Mouse (Mus musculus): ENCODE data around the gene Rps24. TPM values are rescaled to one million over a fixed set of nuclear protein-coding genes. Genes with fewer than 3 reads are reported as not detected.

Rps24 gene
- polyA plus RNA-seq, 1 experiment from 2014 or later = 597 TPM

Other genes with a start within 250 kb of the Rps24 start
- gene Dlg5, start 241.2 kb upstream of the Rps24 start, polyA plus RNA-seq (2015; fragmentation: Nextera tagmentation; extraction: Ambion mirVana) = 8.6 and 10.4 TPM in 2 replicates
- not detected in 2 replicates for gene E330034G19Rik, start 193.9 kb upstream of the Rps24 start, polyA plus RNA-seq (2015; fragmentation: Nextera tagmentation; extraction: Ambion mirVana)
- gene Polr3a, start 67 bp upstream of the Rps24 start, polyA plus RNA-seq (2015; fragmentation: Nextera tagmentation; extraction: Ambion mirVana) = 12.6 and 13.8 TPM in 2 replicates